Mouse (Mus musculus): ENCODE results near the gene Arfgef2.

- TF ChIP-seq CTCF (IDR thresholded peaks at IDR 0.05; ENCODE audit: borderline replicate concordance, insufficient read depth, low read depth, low read length) (peak; percentile 19; the same call in 1 of the 2 replicates), POLR2A (IDR thresholded peaks at IDR 0.05; ENCODE audit: borderline replicate concordance, insufficient read depth, low read length) (no peak)
These were observed 21.0 kb upstream of the Arfgef2 start for GRCm38 (mm10) chr2:166784376-166784775.
